Mouse (Mus musculus) ES-E14 (cell line): Measurements from ENCODE around the gene Sdc4.

Source experiments
- HCFC1 ChIP-seq: IDR thresholded peaks from 2 replicates; pipeline ENCODE4 v1.6.1; 2012; ENCODE audit warnings: low read length, inconsistent platforms, borderline replicate concordance; ENCODE audit not compliant: insufficient read depth
- MAFK ChIP-seq: IDR thresholded peaks from 2 replicates; pipeline ENCODE4 v1.6.1; 2014; ENCODE audit warnings: mild to moderate bottlenecking, low read depth, low read length, inconsistent platforms; ENCODE audit not compliant: insufficient read depth
- ZC3H11A ChIP-seq: IDR thresholded peaks from 2 replicates; pipeline ENCODE4 v1.6.1; 2012; ENCODE audit warnings: low read depth, mild to moderate bottlenecking, inconsistent platforms, low read length, borderline replicate concordance

GRCm38 (mm10) chr2:164439001-164439421 is 4.7 kb downstream of the Sdc4 start:
- TF ChIP-seq MAFK: no peak
- no peak for TF ChIP-seq ZC3H11A
- no peak for TF ChIP-seq HCFC1
